Mouse (Mus musculus) heart, embryonic 11.5 days (tissue): ENCODE measurements around the gene Gm20481. TPM values are rescaled to one million over a fixed set of nuclear protein-coding genes. Genes with fewer than 3 reads are reported as not detected.
"Not testable (repeated sequence)": the region's sequence is repeated elsewhere in the genome, so short reads cannot be mapped to it uniquely, and the experiment has no call there.

Source experiments
- ATAC-seq: fragments of 200-750 bp; cut with Nextera tagmentation; replicated peaks from 2 replicates; pipeline ENCODE4 v1.8.0; 2017; ENCODE audit warnings: moderate library complexity; ENCODE audit not compliant: insufficient number of reproducible peaks, low FRiP score, low TSS enrichment
- H3K27ac ChIP-seq: fragments of 300-500 bp; sonication (generic); 2 replicates; pipeline ENCODE4 v1.5.1; 2014; ENCODE audit warnings: mild to moderate bottlenecking, low read depth, low read length
- H3K27me3 ChIP-seq: fragments of 300-500 bp; sonication (generic); 2 replicates; pipeline ENCODE4 v1.6.1; 2014; ENCODE audit warnings: mild to moderate bottlenecking, low read length, mixed read lengths; ENCODE audit not compliant: control insufficient read depth, insufficient read depth
- H3K36me3 ChIP-seq: fragments of 300-500 bp; sonication (generic); 2 replicates; pipeline ENCODE4 v1.6.1; 2014; ENCODE audit warnings: mild to moderate bottlenecking, low read length, moderate library complexity, mixed read lengths; ENCODE audit not compliant: control insufficient read depth, insufficient read depth
- H3K4me1 ChIP-seq: fragments of 300-500 bp; sonication (generic); 2 replicates; pipeline ENCODE4 v1.6.1; 2014; ENCODE audit warnings: low read length; ENCODE audit not compliant: control insufficient read depth, insufficient read depth
- H3K4me2 ChIP-seq: fragments of 300-500 bp; sonication (generic); 2 replicates; pipeline ENCODE4 v1.6.1; 2014; ENCODE audit warnings: mild to moderate bottlenecking, moderate library complexity
- H3K4me3 ChIP-seq: fragments of 300-500 bp; sonication (generic); 2 replicates; pipeline ENCODE4 v1.5.1; 2014; ENCODE audit warnings: low read depth, low read length
- H3K9ac ChIP-seq: fragments of 300-500 bp; sonication (generic); 2 replicates; pipeline ENCODE4 v1.6.1; 2014; ENCODE audit warnings: mild to moderate bottlenecking, low read depth, low read length, moderate library complexity
- H3K9me3 ChIP-seq: fragments of 300-500 bp; sonication (generic); replicated peaks from 2 replicates; pipeline ENCODE4 v1.6.1; 2016; ENCODE audit warnings: low read length; ENCODE audit not compliant: control insufficient read depth
- WGBS: fragments of 180-500 bp; shearing (Covaris S2); extraction: QIAGEN DNeasy Blood & Tissue Kit; methylation state at CpG from one replicate; pipeline ENCODE4 v1.1.7; 2014; ENCODE audit not compliant: insufficient replicate concordance; 5-methylcytosine and 5-hydroxymethylcytosine counted together
- polyA plus RNA-seq: library from polyadenylated mRNA; unstranded; fragments of >200 nt; fragmentation: Nextera tagmentation; extraction: Ambion mirVana; gene quantifications from 2 replicates; pipeline ENCODE4 v1.2.1, GENCODE M21; 2014

The Gm20481 gene
- not detected in 2 replicates for polyA plus RNA-seq

- WGBS: 62% methylated on average over 6 of the region's 11 CpGs
- H3K4me3 ChIP-seq, ATAC-seq, H3K4me2 ChIP-seq, H3K9ac ChIP-seq, H3K27ac ChIP-seq, H3K9me3 ChIP-seq, H3K4me1 ChIP-seq, H3K36me3 ChIP-seq: not testable (repeated sequence)
- H3K27me3 ChIP-seq: peaks cover 24% of the 10 kb centered on the region
These were observed at the start of gene Gm20481 for GRCm38 (mm10) chr17:34969822-34970221. Gm20481 (plus strand) TSS chr17:34969912.

DNA sequence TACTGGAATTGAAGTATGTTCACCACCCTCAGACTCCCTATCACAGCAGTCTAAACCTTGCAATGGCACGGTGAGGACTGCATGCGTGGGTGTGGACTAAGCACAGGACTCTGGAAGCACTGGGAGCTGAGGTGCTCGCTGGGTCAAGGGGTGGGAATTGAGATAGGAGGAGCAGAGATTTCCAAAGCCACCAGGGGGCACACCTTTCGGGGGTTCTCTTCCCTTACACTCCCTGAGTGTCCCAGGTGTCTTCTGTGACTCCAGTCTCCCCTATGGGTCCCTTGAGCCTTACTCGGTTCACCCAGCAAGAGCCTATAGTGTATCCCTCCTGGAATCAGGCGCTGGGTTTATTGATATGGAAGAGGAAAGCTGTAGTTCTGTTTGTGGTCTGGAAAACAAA is 46.8 kb upstream of the Gm20481 start:
- WGBS: 43% methylated on average over 6 of the region's 6 CpGs
- ATAC-seq: no peak

GRCm38 (mm10) chr17:34924258-34924657 is 45.5 kb upstream of the Gm20481 start:
- Histone ChIP-seq H3K4me2 (no peak overlapping the region), H3K4me1 (0 out of 2 replicates have a peak, but pooled peaks cover 2% of the 10 kb centered on the region), H3K36me3 (no peaks in the 10 kb centered on the region), H3K27me3 (no peaks in the 10 kb centered on the region), H3K9ac (no peak overlapping the region), H3K27ac (no peak overlapping the region), H3K4me3 (no peak overlapping the region), H3K9me3 (no peaks in the 10 kb centered on the region)
- 61% methylated on average over 5 of the region's 5 CpGs for WGBS
- ATAC-seq: no peak

More for the DNA sequence above, 46.8 kb upstream of the Gm20481 start:
- H3K4me2 ChIP-seq: no peak overlapping the region
- no peaks in the 10 kb centered on the region for H3K36me3 ChIP-seq
- H3K9me3 ChIP-seq: no peaks in the 10 kb centered on the region
- no peak overlapping the region for H3K27ac ChIP-seq
- H3K27me3 ChIP-seq: no peaks in the 10 kb centered on the region
- no peaks in the 10 kb centered on the region for H3K4me1 ChIP-seq
- no peak overlapping the region for H3K4me3 ChIP-seq
- H3K9ac ChIP-seq: no peak overlapping the region

DNA sequence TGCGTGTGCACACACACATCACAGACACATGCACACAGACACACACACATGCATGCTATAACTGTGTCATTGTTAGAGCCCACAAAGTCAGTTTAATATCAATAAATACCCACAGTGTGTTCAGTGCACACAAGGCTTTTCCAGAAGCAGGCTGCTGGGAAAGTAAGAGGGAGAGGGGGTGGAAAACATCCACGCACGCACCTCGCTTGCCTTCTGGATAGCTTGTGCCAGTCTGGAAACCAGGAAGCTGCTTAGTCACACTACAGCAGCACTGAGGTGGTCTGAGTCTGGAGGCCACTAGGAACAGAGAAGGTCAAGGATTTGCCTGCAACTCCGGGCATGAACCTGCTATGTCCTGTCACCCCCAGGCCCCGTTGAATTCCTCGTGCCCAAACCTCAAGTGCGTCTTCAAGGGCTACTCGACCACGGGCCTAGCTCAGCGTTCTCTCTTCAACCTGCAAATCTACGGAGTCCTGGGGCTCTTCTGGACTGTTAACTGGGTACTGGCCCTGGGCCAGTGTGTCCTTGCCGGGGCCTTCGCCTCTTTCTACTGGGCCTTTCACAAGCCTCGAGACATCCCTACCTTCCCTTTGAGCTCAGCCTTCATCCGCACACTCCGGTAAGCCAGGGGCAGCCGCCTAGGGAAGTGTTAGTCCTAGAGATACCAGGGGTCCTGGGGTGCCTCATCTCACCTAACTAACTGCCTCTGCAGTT is 42.2 kb upstream of the Gm20481 start:
- no peak for ATAC-seq
- no peaks in the 10 kb centered on the region for H3K27me3 ChIP-seq
- H3K4me1 ChIP-seq: peaks cover 7% of the 10 kb centered on the region; the same call in 1 of the 2 replicates
- no peaks in the 10 kb centered on the region for H3K9me3 ChIP-seq
- H3K36me3 ChIP-seq: no peaks in the 10 kb centered on the region
- H3K9ac ChIP-seq: no peak overlapping the region
- H3K4me2 ChIP-seq: no peak overlapping the region
- 84% methylated on average over 18 of the region's 18 CpGs for WGBS
- no peak overlapping the region for H3K27ac ChIP-seq
- no peak overlapping the region for H3K4me3 ChIP-seq

DNA sequence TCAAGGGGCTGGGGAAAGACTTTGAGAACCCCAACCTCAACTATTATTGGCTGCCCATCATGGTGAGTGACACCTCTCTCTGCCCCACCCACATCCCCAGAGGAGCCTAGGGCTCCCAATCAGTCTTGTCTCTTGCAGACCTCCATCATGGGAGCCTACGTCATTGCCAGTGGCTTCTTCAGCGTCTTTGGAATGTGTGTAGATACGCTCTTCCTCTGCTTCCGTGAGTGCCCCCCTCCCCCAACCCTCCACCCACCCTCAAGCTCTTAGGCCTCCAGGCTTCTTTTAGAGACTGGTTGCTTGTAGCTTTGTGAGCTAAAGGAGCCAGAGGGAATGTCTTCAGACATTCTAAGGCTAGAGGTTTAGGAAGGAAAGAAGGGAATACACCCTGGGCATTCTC is 40.9 kb upstream of the Gm20481 start:
- Histone ChIP-seq H3K27ac (no peak overlapping the region), H3K36me3 (0 out of 2 replicates have a peak, but pooled peaks cover 2% of the 10 kb centered on the region), H3K4me1 (peaks cover 7% of the 10 kb centered on the region; the same call in 1 of the 2 replicates), H3K27me3 (no peaks in the 10 kb centered on the region), H3K9me3 (no peaks in the 10 kb centered on the region), H3K9ac (no peak overlapping the region), H3K4me3 (no peak overlapping the region), H3K4me2 (no peak overlapping the region)
- 32% methylated on average over 4 of the region's 4 CpGs for WGBS
- ATAC-seq: no peak

GRCm38 (mm10) chr17:34931061-34931734 is 38.5 kb upstream of the Gm20481 start, which contains the start of gene Neu1:
Neu1 (plus strand) TSS chr17:34931253.
- Histone ChIP-seq H3K4me3 (peak within 1 kb of the TSS; percentile 68), H3K9ac (peak within 1 kb of the TSS; percentile 80), H3K27me3 (no peaks in the 10 kb centered on the region), H3K27ac (no peak within 1 kb of the TSS), H3K4me1 (peaks cover 7% of the 10 kb centered on the region; the same call in 1 of the 2 replicates), H3K4me2 (peak within 1 kb of the TSS; percentile 97), H3K9me3 (no peaks in the 10 kb centered on the region), H3K36me3 (0 out of 2 replicates have a peak, but pooled peaks cover 4% of the 10 kb centered on the region)
- ATAC-seq: peak; percentile 92
- WGBS: 1% methylated on average over 38 of the region's 38 CpGs

DNA sequence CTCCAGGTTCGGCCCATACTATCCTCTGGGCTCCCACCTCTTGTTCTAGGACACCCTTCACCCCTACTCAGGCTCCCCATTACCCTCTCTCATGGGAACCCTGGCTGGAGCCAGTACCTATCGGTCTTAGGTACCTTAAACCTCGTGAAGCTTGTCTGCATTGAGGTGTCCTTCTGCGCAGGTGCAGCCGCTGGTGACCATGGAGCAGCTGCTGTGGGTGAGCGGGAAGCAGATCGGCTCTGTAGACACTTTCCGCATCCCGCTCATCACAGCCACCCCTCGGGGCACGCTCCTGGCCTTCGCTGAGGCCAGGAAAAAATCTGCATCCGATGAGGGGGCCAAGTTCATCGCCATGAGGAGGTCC is 38.0 kb upstream of the Gm20481 start:
- ATAC-seq: no peak; the same call in 1 of the 2 replicates
- Histone ChIP-seq H3K9ac (peak overlapping the region; percentile 80), H3K36me3 (0 out of 2 replicates have a peak, but pooled peaks cover 4% of the 10 kb centered on the region), H3K9me3 (no peaks in the 10 kb centered on the region), H3K4me3 (peak overlapping the region; percentile 68), H3K27me3 (no peaks in the 10 kb centered on the region), H3K4me1 (peaks cover 7% of the 10 kb centered on the region; the same call in 1 of the 2 replicates), H3K27ac (no peak overlapping the region), H3K4me2 (peak overlapping the region; percentile 97)
- 15% methylated on average over 14 of the region's 14 CpGs for WGBS

- 88% methylated on average over 8 of the region's 8 CpGs for WGBS
- H3K4me3 ChIP-seq: peak overlapping the region; percentile 68
- no peak for ATAC-seq
- H3K9me3 ChIP-seq: no peaks in the 10 kb centered on the region
- H3K9ac ChIP-seq: peak overlapping the region; percentile 80
- H3K27me3 ChIP-seq: no peaks in the 10 kb centered on the region
- H3K36me3 ChIP-seq: 0 out of 2 replicates have a peak, but pooled peaks cover 4% of the 10 kb centered on the region
- peaks cover 7% of the 10 kb centered on the region; the same call in 1 of the 2 replicates for H3K4me1 ChIP-seq
- H3K27ac ChIP-seq: no peak overlapping the region
- peak overlapping the region; percentile 97 for H3K4me2 ChIP-seq
These were observed 37.4 kb upstream of the Gm20481 start for GRCm38 (mm10) chr17:34932287-34932686.
